Mouse (Mus musculus): ENCODE measurements around the gene Iqce. TPM values are rescaled to one million over a fixed set of nuclear protein-coding genes. Genes with fewer than 3 reads are reported as not detected.
A peak's percentile ranks its signal among the peaks of the same experiment; 100 is the strongest.

The Iqce gene
- total and polyA plus RNA-seq, 3 experiments: 6.4 to 21.2 TPM; not detected in 1

GRCm38 (mm10) chr5:140726946-140727740, 25.0 kb upstream of the Iqce start:
- Histone ChIP-seq H3K36me3 (ENCODE audit: control insufficient read depth in 1 of 2, insufficient read depth in 2 of 2, low read length in 2 of 2) (peaks cover 0 to 17% of the 10 kb centered on the region in 2 experiments; a peak in 2 of 4 replicates), H3K4me1 (ENCODE audit: control insufficient read depth in 1 of 2, insufficient read depth in 2 of 2, low read length in 2 of 2) (peaks cover 15 to 35% of the 10 kb centered on the region in 2 experiments), H3K9me3 (replicated peaks; ENCODE audit: insufficient read depth, low read length) (no peaks in the 10 kb centered on the region), H3K27me3 (ENCODE audit: control insufficient read depth in 1 of 2, insufficient read depth in 2 of 2, low read length in 2 of 2) (no peaks in the 10 kb centered on the region), H3K9ac (ENCODE audit: control insufficient read depth, low read depth, low read length, poor library complexity, severe bottlenecking) (no peak overlapping the region), H3K79me2 (ENCODE audit: control insufficient read depth, insufficient read depth, low read length, poor library complexity) (no peaks in the 10 kb centered on the region), H3K27ac (ENCODE audit: control insufficient read depth, low read depth, low read length) (no peak overlapping the region), H3K4me3 (ENCODE audit: control insufficient read depth in 1 of 2, insufficient read depth in 1 of 2, low read depth in 2 of 2, low read length in 2 of 2) (no peak overlapping the region)
- DNase-seq (ENCODE audit: low read depth, low spot score): peak; percentile 48
- TF ChIP-seq NELFE (IDR thresholded peaks at IDR 0.05; ENCODE audit: low read depth, low read length) (no peak), TCF12 (IDR thresholded peaks at IDR 0.05; ENCODE audit: low read depth, low read length) (peak; percentile 57; the same call in 1 of the 2 replicates), EP300 (IDR thresholded peaks at IDR 0.05; ENCODE audit: low read depth in 1 of 2, low read length in 2 of 2) (peak in 1 of 2 experiments; percentile 49; a peak in 2 of 4 replicates), ETS1 (IDR thresholded peaks at IDR 0.05; ENCODE audit: low read depth, low read length) (0 out of 2 replicates have a peak, but pooled peaks have one; percentile 21), TAL1 (IDR thresholded peaks at IDR 0.05; ENCODE audit: low read length) (peak; percentile 71), GATA1 (IDR thresholded peaks at IDR 0.05; ENCODE audit: low read depth, low read length) (0 out of 2 replicates have a peak, but pooled peaks have one; percentile 31), NRF1 (IDR thresholded peaks at IDR 0.05; ENCODE audit: insufficient read depth, low read depth, low read length, poor library complexity, severe bottlenecking) (no peak)

DNA sequence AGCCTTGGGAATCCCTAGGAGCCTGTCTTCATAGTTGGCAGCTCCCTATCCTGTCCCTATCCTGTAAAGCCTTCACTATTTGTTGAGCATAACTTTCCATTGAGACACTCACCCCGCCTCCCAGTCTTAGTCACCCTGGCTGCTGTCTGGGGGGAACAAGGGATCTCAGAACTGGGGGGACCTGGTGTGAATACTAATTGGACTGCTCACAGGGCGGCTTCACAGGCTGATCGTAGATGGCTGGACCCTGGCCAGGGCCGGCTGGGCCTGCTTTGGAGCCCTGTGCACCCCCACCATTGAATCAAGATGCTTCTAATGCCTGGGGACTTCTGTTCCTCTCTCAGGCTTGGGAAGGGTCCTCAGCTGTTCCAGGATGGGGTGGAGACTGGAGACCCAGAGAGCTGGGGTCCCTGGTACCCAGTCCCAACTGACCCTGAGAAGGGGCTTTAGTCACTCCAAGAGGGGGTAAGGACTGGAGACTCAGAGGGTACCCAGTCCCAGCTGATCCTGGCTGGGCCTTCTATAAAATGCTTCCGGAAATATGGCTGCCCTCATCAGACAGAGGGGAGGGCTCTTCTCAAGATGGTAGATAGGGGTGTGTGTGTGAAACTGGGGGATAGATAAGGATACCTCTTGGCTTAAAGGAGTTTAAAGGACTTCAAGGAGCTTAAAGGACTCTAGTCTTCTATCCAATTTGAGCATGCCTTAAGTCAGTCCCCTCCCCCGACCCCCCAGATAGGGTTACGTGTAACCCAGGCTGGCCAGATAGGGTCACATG, 24.1 kb upstream of the Iqce start:
- peak; percentile 22 for DNase-seq (ENCODE audit: low read depth, low spot score)
- Histone ChIP-seq H3K9me3 (replicated peaks; ENCODE audit: insufficient read depth, low read length) (no peaks in the 10 kb centered on the region), H3K36me3 (ENCODE audit: control insufficient read depth in 1 of 2, insufficient read depth in 2 of 2, low read length in 2 of 2) (peaks cover 0 to 17% of the 10 kb centered on the region in 2 experiments; a peak in 2 of 4 replicates), H3K4me1 (ENCODE audit: control insufficient read depth in 1 of 2, insufficient read depth in 2 of 2, low read length in 2 of 2) (peaks cover 15 to 32% of the 10 kb centered on the region in 2 experiments), H3K27ac (ENCODE audit: control insufficient read depth, low read depth, low read length) (0 out of 2 replicates have a peak overlapping the region, but pooled peaks have one; percentile 10), H3K27me3 (ENCODE audit: control insufficient read depth in 1 of 2, insufficient read depth in 2 of 2, low read length in 2 of 2) (no peaks in the 10 kb centered on the region), H3K79me2 (ENCODE audit: control insufficient read depth, insufficient read depth, low read length, poor library complexity) (no peaks in the 10 kb centered on the region), H3K9ac (ENCODE audit: control insufficient read depth, low read depth, low read length, poor library complexity, severe bottlenecking) (no peak overlapping the region), H3K4me3 (ENCODE audit: control insufficient read depth in 1 of 2, insufficient read depth in 1 of 2, low read depth in 2 of 2, low read length in 2 of 2) (no peak overlapping the region)
- TF ChIP-seq RCOR1 (IDR thresholded peaks at IDR 0.05; ENCODE audit: low read depth, low read length) (0 out of 2 replicates have a peak, but pooled peaks have one; percentile 9), TCF12 (IDR thresholded peaks at IDR 0.05; ENCODE audit: low read depth, low read length) (0 out of 2 replicates have a peak, but pooled peaks have one; percentile 6), ELF1 (IDR thresholded peaks at IDR 0.05; ENCODE audit: low read depth, low read length) (peak; percentile 54; the same call in 1 of the 2 replicates), SIN3A (IDR thresholded peaks at IDR 0.05; ENCODE audit: low read length) (peak; percentile 29; the same call in 1 of the 2 replicates), KAT2A (conservative IDR thresholded peaks at IDR 0.05; ENCODE audit: low read depth, low read length) (no peak), HCFC1 (IDR thresholded peaks at IDR 0.05; ENCODE audit: low read depth, low read length) (0 out of 2 replicates have a peak, but pooled peaks have one; percentile 32), MAZ (IDR thresholded peaks at IDR 0.05; ENCODE audit: low read depth, low read length) (no peak; the same call in 1 of the 2 replicates), POLR2AphosphoS5 (IDR thresholded peaks at IDR 0.05; ENCODE audit: borderline replicate concordance, low read depth, low read length) (no peak), NELFE (IDR thresholded peaks at IDR 0.05; ENCODE audit: low read depth, low read length) (no peak), GATA1 (IDR thresholded peaks at IDR 0.05; ENCODE audit: low read depth, low read length) (peak; percentile 63; the same call in 1 of the 2 replicates)

Data from MEL (cell line).